Mouse (Mus musculus) ZHBTc4 (cell line): ENCODE measurements around the gene Tcp11l2.

ENCODE experiments used
- DNase-seq: peaks from one replicate; pipeline ENCODE4 v3.0.0-alpha.2; 2011; ENCODE audit warnings: low read depth, low spot score

Tcp11l2 gene

GRCm38 (mm10) chr10:84576395-84577070, at the start of gene Tcp11l2:
Tcp11l2 (plus strand) TSS chr10:84576626.
- DNase-seq: peak; percentile 97

- no peak for DNase-seq
Measured at GRCm38 (mm10) chr10:84527070-84527469, 49.4 kb upstream of the Tcp11l2 start.

- DNase-seq: no peak
Measured at GRCm38 (mm10) chr10:84527631-84528030, 48.8 kb upstream of the Tcp11l2 start.

- no peak for DNase-seq
Measured at GRCm38 (mm10) chr10:84530388-84530787, 46.0 kb upstream of the Tcp11l2 start.

GRCm38 (mm10) chr10:84531576-84531975, 44.9 kb upstream of the Tcp11l2 start:
- DNase-seq: no peak

GRCm38 (mm10) chr10:84532191-84532889, 44.1 kb upstream of the Tcp11l2 start:
- peak; percentile 30 for DNase-seq

GRCm38 (mm10) chr10:84532911-84533882, 43.2 kb upstream of the Tcp11l2 start:
- DNase-seq: no peak

- peak; percentile 85 for DNase-seq
Measured at GRCm38 (mm10) chr10:84533912-84534671, 42.3 kb upstream of the Tcp11l2 start, which contains the start of gene Ckap4. Ckap4 (minus strand) TSS chr10:84534062.

- DNase-seq: no peak
Measured at GRCm38 (mm10) chr10:84535458-84535857, 41.0 kb upstream of the Tcp11l2 start.

- DNase-seq: no peak
Measured at GRCm38 (mm10) chr10:84535859-84536258, 40.6 kb upstream of the Tcp11l2 start.

- DNase-seq: no peak
Measured at GRCm38 (mm10) chr10:84539651-84540050, 36.8 kb upstream of the Tcp11l2 start.

- DNase-seq: no peak
Measured at GRCm38 (mm10) chr10:84542802-84543658, 33.4 kb upstream of the Tcp11l2 start.

GRCm38 (mm10) chr10:84544841-84545610, 31.4 kb upstream of the Tcp11l2 start:
- no peak for DNase-seq

GRCm38 (mm10) chr10:84549146-84549919, 27.1 kb upstream of the Tcp11l2 start:
- DNase-seq: peak; percentile 52

GRCm38 (mm10) chr10:84549920-84550293, 26.5 kb upstream of the Tcp11l2 start:
- DNase-seq: no peak

GRCm38 (mm10) chr10:84551846-84552245, 24.6 kb upstream of the Tcp11l2 start:
- peak; percentile 56 for DNase-seq

- DNase-seq: no peak
Measured at GRCm38 (mm10) chr10:84552477-84552876, 23.9 kb upstream of the Tcp11l2 start.

- peak; percentile 98 for DNase-seq
Measured at GRCm38 (mm10) chr10:84554291-84555009, 22.0 kb upstream of the Tcp11l2 start.
